Mouse (Mus musculus): ENCODE measurements around the gene Gprin2. TPM values are rescaled to one million over a fixed set of nuclear protein-coding genes. Genes with fewer than 3 reads are reported as not detected.

Gene Gprin2
- total RNA-seq, 2 experiments from 2014 or later, result 1.6 to 2.7 TPM

Other genes starting within 250 kb of the Gprin2 start
- gene Rbp3, start 247.7 kb downstream of the Gprin2 start, total RNA-seq (2021), result under 1 TPM in 1 of 2 experiments, not detected in 1; 0.05 TPM
- gene Zfp488, start 222.9 kb downstream of the Gprin2 start, total RNA-seq (2021), result 1 to 10 TPM; 3.7 to 4.0 TPM
- not detected for gene Gm30083, start 186.5 kb downstream of the Gprin2 start, total RNA-seq (2021)
- gene Gm5460, start 184.9 kb downstream of the Gprin2 start, total RNA-seq (2021), result not detected
- not detected for gene Antxrl, start 148.9 kb downstream of the Gprin2 start, total RNA-seq (2021)
- gene Anxa8, start 115.7 kb downstream of the Gprin2 start, total RNA-seq (2021), result under 1 TPM; 0.49 to 0.91 TPM
- not detected for gene A630023A22Rik, start 98.9 kb downstream of the Gprin2 start, total RNA-seq (2021)
- gene Npy4r, start 49.2 kb downstream of the Gprin2 start, total RNA-seq (2021), result not detected
- gene Syt15, start 17.9 kb upstream of the Gprin2 start, total RNA-seq (2021), result under 1 TPM; 0.27 to 0.42 TPM
- gene Shld2, start 108.8 kb upstream of the Gprin2 start, total RNA-seq (2021), result 10 to 100 TPM; 12.5 to 14.0 TPM
- 100 to 1,000 TPM; 245 to 282 TPM for gene Glud1, start 109.1 kb upstream of the Gprin2 start, total RNA-seq (2021)
- gene Fam25c, start 153.8 kb upstream of the Gprin2 start, total RNA-seq (2021), result not detected
- 1 to 10 TPM; 3.2 to 4.9 TPM for gene Sncg, start 173.1 kb upstream of the Gprin2 start, total RNA-seq (2021)
- gene Mmrn2, start 173.8 kb upstream of the Gprin2 start, total RNA-seq (2021), result 1 to 10 TPM; 3.6 to 3.8 TPM

Measured in left cerebral cortex, postnatal 36 days (tissue).